Mouse (Mus musculus): ENCODE results near the gene Pcbp4. TPM values are rescaled to one million over a fixed set of nuclear protein-coding genes. Genes with fewer than 3 reads are reported as not detected.

Gene Pcbp4
- polyA plus RNA-seq, 1 experiment from 2014 or later: 80.6 TPM

DNA sequence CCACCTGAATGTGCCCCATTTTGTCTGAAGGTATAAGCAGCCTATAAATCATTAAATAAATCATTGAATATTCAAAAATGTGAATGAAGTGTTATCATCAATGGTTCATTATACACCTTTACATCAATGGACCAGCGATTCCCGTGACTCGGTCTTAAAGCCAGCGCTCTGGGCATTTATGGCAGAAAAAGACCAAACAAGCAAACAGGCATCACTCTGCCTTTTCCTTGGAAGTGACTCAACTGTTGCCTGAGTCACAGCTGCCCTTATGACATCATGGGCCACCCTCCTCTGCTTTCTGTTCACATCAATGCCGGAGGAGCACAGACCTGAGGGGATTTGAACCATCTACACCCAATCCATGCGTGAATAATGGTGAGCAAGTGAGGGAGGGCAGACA, 46.6 kb downstream of the Pcbp4 start, which contains the start of gene Iqcf1:
Gene Iqcf1 (plus strand): TSS at position 301 of the 400 bp plus-strand sequence.
- no peak within 1 kb of the TSS for H3K4me3 ChIP-seq
- no peaks in the 10 kb centered on the region for H3K4me1 ChIP-seq
- no peaks in the 10 kb centered on the region for H3K9me3 ChIP-seq
- ATAC-seq (ENCODE audit: borderline replicate concordance, extremely low read depth, low FRiP score, low TSS enrichment): no peak
- WGBS: 93% methylated on average over 6 of the region's 6 CpGs
- no peak within 1 kb of the TSS for H3K4me2 ChIP-seq
- no peak within 1 kb of the TSS for H3K27ac ChIP-seq
- no peak within 1 kb of the TSS for H3K9ac ChIP-seq
- no peaks in the 10 kb centered on the region for H3K27me3 ChIP-seq
- no peaks in the 10 kb centered on the region for H3K36me3 ChIP-seq

DNA sequence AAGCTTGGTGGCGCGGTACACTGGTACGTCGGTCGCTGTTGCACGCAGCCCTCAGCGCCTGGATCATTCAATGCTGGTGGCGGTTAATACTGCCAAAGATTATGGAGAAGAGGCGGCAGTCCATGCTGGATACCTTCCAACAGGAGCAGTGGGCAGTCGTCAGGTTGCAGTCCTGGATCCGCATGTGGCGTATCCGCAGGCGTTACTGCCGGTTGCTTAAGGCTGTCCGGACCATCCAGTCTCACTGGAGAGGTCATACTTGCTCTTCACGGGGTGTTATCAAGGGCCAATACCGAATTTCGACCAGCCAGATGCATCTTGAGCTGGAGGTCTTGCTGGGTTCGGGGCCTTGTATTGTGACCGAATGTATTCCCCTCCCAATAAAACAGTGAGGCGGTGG, 48.8 kb downstream of the Pcbp4 start:
- no peak overlapping the region for H3K27ac ChIP-seq

DNA sequence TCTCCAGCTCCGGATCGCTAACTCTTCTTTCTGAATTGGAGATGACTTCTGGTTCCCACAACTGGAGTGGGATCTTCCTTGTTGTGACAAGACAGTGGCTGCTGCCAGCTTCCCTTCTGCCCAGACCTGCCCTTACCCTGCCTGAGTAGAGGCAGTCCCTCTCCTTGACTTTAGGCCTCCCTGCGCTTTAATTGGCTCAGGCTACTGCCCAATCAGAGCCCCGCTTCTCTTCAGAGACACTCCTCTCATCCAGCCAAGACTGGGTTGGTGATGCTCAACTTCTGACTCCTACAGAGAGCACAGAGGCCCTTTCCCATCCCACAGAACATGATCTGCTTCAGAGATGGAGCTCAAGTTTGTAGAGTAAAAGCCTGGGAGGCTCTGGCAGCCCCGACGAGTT, 51.2 kb downstream of the Pcbp4 start:
- H3K4me3 ChIP-seq: no peak overlapping the region
- no peaks in the 10 kb centered on the region for H3K4me1 ChIP-seq
- no peak overlapping the region for H3K27ac ChIP-seq
- H3K9ac ChIP-seq: no peak overlapping the region
- H3K9me3 ChIP-seq: no peaks in the 10 kb centered on the region
- H3K36me3 ChIP-seq: no peaks in the 10 kb centered on the region
- 77% methylated on average over 6 of the region's 6 CpGs for WGBS
- no peak for ATAC-seq (ENCODE audit: borderline replicate concordance, extremely low read depth, low FRiP score, low TSS enrichment)
- H3K4me2 ChIP-seq: no peak overlapping the region
- H3K27me3 ChIP-seq: no peaks in the 10 kb centered on the region

More for the DNA sequence above, 48.8 kb downstream of the Pcbp4 start:
- Histone ChIP-seq H3K4me1 (no peaks in the 10 kb centered on the region), H3K4me3 (no peak overlapping the region), H3K9me3 (no peaks in the 10 kb centered on the region), H3K4me2 (no peak overlapping the region), H3K36me3 (no peaks in the 10 kb centered on the region), H3K27me3 (no peaks in the 10 kb centered on the region), H3K9ac (no peak overlapping the region)
- no peak for ATAC-seq (ENCODE audit: borderline replicate concordance, extremely low read depth, low FRiP score, low TSS enrichment)
- 82% methylated on average over 22 of the region's 22 CpGs for WGBS

DNA sequence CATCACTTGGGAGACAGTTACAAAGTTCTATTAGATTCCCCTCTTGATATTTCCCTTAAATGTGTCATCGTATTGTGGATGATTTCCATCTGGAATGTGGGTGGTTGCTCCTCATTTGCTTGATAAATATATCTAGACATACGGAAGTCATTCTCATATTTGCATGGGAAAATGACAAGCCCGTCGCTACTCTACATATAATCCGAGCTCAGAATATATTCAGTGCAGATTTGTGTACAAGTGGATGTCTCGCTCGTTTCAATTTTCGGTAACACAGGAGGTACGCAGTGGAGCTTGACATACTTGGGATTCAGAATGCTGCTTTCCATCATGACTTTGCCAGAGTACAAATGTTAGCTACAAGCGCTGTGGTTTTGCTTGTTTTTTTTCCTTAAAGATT, 56.3 kb downstream of the Pcbp4 start:
- Histone ChIP-seq H3K4me2 (no peak overlapping the region), H3K27me3 (no peaks in the 10 kb centered on the region), H3K4me3 (no peak overlapping the region), H3K9me3 (no peaks in the 10 kb centered on the region), H3K27ac (no peak overlapping the region), H3K36me3 (no peaks in the 10 kb centered on the region), H3K4me1 (0 out of 2 replicates have a peak, but pooled peaks cover 6% of the 10 kb centered on the region), H3K9ac (no peak overlapping the region)
- ATAC-seq (ENCODE audit: borderline replicate concordance, extremely low read depth, low FRiP score, low TSS enrichment): no peak
- WGBS: 84% methylated on average over 10 of the region's 10 CpGs

DNA sequence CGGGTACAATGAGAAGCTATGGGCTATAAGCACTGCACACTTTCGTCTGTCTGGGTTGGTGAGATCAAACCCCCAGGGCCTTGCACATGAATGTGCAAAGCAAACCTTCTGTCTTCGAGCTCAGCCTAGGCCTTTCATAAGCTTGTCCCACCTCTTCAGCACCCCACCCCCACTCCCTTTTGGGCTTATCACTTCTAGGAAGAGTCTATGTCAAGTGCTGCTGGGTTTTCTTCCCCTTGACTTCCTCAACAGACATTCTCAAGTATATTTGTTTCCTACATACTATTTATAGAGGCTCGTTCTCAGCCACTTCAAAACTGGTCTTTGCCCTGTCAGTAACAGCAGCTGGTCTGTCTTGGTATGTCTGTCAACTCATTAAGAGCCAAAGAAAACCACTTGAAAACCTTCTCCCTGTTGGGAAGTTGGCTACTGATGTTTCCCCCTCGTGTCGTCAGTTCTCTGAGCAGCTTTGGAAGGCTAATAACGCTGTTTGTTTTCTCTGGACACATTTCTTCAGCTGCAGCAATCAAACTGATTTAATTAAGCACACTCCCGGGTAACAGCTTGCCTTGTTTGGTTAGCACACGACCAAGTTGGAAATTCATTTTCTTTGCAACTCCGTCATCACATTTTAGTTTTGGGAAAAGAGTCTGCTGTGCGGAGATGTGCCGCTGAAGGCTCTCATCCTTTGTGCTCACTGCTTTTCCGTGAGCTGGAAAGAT, 59.8 kb downstream of the Pcbp4 start:
- Histone ChIP-seq H3K9ac (no peak overlapping the region), H3K36me3 (no peaks in the 10 kb centered on the region), H3K27me3 (no peaks in the 10 kb centered on the region), H3K27ac (no peak overlapping the region), H3K4me1 (0 out of 2 replicates have a peak, but pooled peaks cover 6% of the 10 kb centered on the region), H3K4me2 (no peak overlapping the region), H3K9me3 (no peaks in the 10 kb centered on the region), H3K4me3 (no peak overlapping the region)
- no peak for ATAC-seq (ENCODE audit: borderline replicate concordance, extremely low read depth, low FRiP score, low TSS enrichment)
- 35% methylated on average over 13 of the region's 13 CpGs for WGBS

DNA sequence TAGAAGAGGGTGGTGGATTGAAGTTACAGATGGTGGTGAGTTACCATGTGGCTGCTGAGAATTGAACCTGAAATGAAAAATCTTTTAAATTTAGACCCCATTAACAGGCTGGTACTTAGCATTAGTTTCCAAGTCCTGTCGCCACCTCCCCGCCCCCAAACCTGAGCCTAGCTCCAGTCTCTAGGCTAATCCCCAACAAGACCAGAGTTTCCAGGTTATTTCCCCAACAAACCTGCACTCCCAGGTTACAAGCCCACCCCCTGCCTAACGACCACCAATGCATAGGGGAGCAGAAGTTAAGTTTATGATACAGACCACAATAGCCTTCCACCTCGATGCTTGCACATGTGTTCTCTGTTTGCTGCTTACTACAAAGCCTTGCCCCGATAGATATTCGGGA, 60.5 kb downstream of the Pcbp4 start:
- ATAC-seq (ENCODE audit: borderline replicate concordance, extremely low read depth, low FRiP score, low TSS enrichment): no peak
- Histone ChIP-seq H3K36me3 (no peaks in the 10 kb centered on the region), H3K27me3 (no peaks in the 10 kb centered on the region), H3K4me3 (no peak overlapping the region), H3K27ac (no peak overlapping the region), H3K4me1 (0 out of 2 replicates have a peak, but pooled peaks cover 6% of the 10 kb centered on the region), H3K4me2 (no peak overlapping the region), H3K9me3 (no peaks in the 10 kb centered on the region), H3K9ac (no peak overlapping the region)
- 75% methylated on average over 6 of the region's 6 CpGs for whole genome bisulfite sequencing

Other genes starting within 250 kb of the Pcbp4 start
- gene Tlr9, start 230.7 kb upstream of the Pcbp4 start, polyA plus RNA-seq (2015; fragmentation: Nextera tagmentation; extraction: Ambion mirVana): 0.06 TPM in 1 of 2 replicates, not detected in the other
- gene Alas1, start 204.6 kb upstream of the Pcbp4 start, polyA plus RNA-seq (2015; fragmentation: Nextera tagmentation; extraction: Ambion mirVana): 124 and 132 TPM in 2 replicates
- gene Poc1a, start 172.2 kb upstream of the Pcbp4 start, polyA plus RNA-seq (2015; fragmentation: Nextera tagmentation; extraction: Ambion mirVana): 29.5 and 32.0 TPM in 2 replicates
- 16.5 and 17.5 TPM in 2 replicates for gene Dusp7, start 84.7 kb upstream of the Pcbp4 start, polyA plus RNA-seq (2015; fragmentation: Nextera tagmentation; extraction: Ambion mirVana)
- 988 and 1,033 TPM in 2 replicates for gene Rpl29, start 23.8 kb upstream of the Pcbp4 start, polyA plus RNA-seq (2015; fragmentation: Nextera tagmentation; extraction: Ambion mirVana)
- 31.6 and 32.6 TPM in 2 replicates for gene Acy1, start 15.0 kb upstream of the Pcbp4 start, polyA plus RNA-seq (2015; fragmentation: Nextera tagmentation; extraction: Ambion mirVana)
- 12.8 and 15.3 TPM in 2 replicates for gene Abhd14b, start 5.8 kb upstream of the Pcbp4 start, polyA plus RNA-seq (2015; fragmentation: Nextera tagmentation; extraction: Ambion mirVana)
- 52.5 and 53.2 TPM in 2 replicates for gene Abhd14a, start 5.6 kb upstream of the Pcbp4 start, polyA plus RNA-seq (2015; fragmentation: Nextera tagmentation; extraction: Ambion mirVana)
- gene Gpr62, start 12.6 kb downstream of the Pcbp4 start, polyA plus RNA-seq (2015; fragmentation: Nextera tagmentation; extraction: Ambion mirVana): 0.07 and 0.20 TPM in 2 replicates
- gene Rrp9, start 22.7 kb downstream of the Pcbp4 start, polyA plus RNA-seq (2015; fragmentation: Nextera tagmentation; extraction: Ambion mirVana): 48.7 and 50.7 TPM in 2 replicates
- gene Parp3, start 23.7 kb downstream of the Pcbp4 start, polyA plus RNA-seq (2015; fragmentation: Nextera tagmentation; extraction: Ambion mirVana): 3.2 and 3.5 TPM in 2 replicates
- not detected in 2 replicates for gene Iqcf1, start 46.7 kb downstream of the Pcbp4 start, polyA plus RNA-seq (2015; fragmentation: Nextera tagmentation; extraction: Ambion mirVana)
- not detected in 2 replicates for gene Iqcf5, start 61.3 kb downstream of the Pcbp4 start, polyA plus RNA-seq (2015; fragmentation: Nextera tagmentation; extraction: Ambion mirVana)
- not detected in 2 replicates for gene Iqcf3, start 108.3 kb downstream of the Pcbp4 start, polyA plus RNA-seq (2015; fragmentation: Nextera tagmentation; extraction: Ambion mirVana)
- not detected in 2 replicates for gene Iqcf4, start 117.7 kb downstream of the Pcbp4 start, polyA plus RNA-seq (2015; fragmentation: Nextera tagmentation; extraction: Ambion mirVana)
- gene Iqcf6, start 173.3 kb downstream of the Pcbp4 start, polyA plus RNA-seq (2015; fragmentation: Nextera tagmentation; extraction: Ambion mirVana): not detected in 2 replicates
- 0.25 TPM in 1 of 2 replicates, not detected in the other for gene Grm2, start 202.8 kb downstream of the Pcbp4 start, polyA plus RNA-seq (2015; fragmentation: Nextera tagmentation; extraction: Ambion mirVana)
- 42.5 and 44.6 TPM in 2 replicates for gene Tex264, start 232.6 kb downstream of the Pcbp4 start, polyA plus RNA-seq (2015; fragmentation: Nextera tagmentation; extraction: Ambion mirVana)

All from lung, embryonic 15.5 days (tissue).